Mouse (Mus musculus) telencephalon, adult 2 months (tissue): ENCODE data around the gene Slc12a7.
A peak's percentile ranks its signal among the peaks of the same experiment; 100 is the strongest.
"Not testable (repeated sequence)": the region's sequence is repeated elsewhere in the genome, so short reads cannot be mapped to it uniquely, and the experiment has no call there.

Experiments
- DNase-seq: peaks from one replicate; pipeline ENCODE4 v3.0.0-alpha.2; 2011; ENCODE audit warnings: low read depth, low spot score

Slc12a7 gene

GRCm38 (mm10) chr13:73732742-73733700, at the start of gene Slc12a7:
Gene Slc12a7, plus strand, starts transcription at chr13:73733094.
- DNase-seq = no peak

- peak; percentile 41 for DNase-seq
Observed at GRCm38 (mm10) chr13:73683682-73684081, 49.2 kb upstream of the Slc12a7 start.

GRCm38 (mm10) chr13:73684412-73684811, 48.5 kb upstream of the Slc12a7 start:
- DNase-seq = no peak

GRCm38 (mm10) chr13:73685502-73685901, 47.4 kb upstream of the Slc12a7 start:
- no peak for DNase-seq

- no peak for DNase-seq
Observed at GRCm38 (mm10) chr13:73687601-73688000, 45.3 kb upstream of the Slc12a7 start.

GRCm38 (mm10) chr13:73688934-73689333, 44.0 kb upstream of the Slc12a7 start:
- no peak for DNase-seq

GRCm38 (mm10) chr13:73692249-73692868, 40.5 kb upstream of the Slc12a7 start:
- DNase-seq = no peak

GRCm38 (mm10) chr13:73693333-73693732, 39.6 kb upstream of the Slc12a7 start:
- no peak for DNase-seq

- DNase-seq = no peak
Observed at GRCm38 (mm10) chr13:73694972-73695371, 37.9 kb upstream of the Slc12a7 start.

GRCm38 (mm10) chr13:73696529-73696928, 36.4 kb upstream of the Slc12a7 start:
- no peak for DNase-seq

GRCm38 (mm10) chr13:73699714-73700113, 33.2 kb upstream of the Slc12a7 start:
- DNase-seq = no peak

GRCm38 (mm10) chr13:73700554-73700953, 32.3 kb upstream of the Slc12a7 start:
- no peak for DNase-seq

GRCm38 (mm10) chr13:73701161-73701883, 31.6 kb upstream of the Slc12a7 start:
- no peak for DNase-seq

- no peak for DNase-seq
Observed at GRCm38 (mm10) chr13:73702776-73703175, 30.1 kb upstream of the Slc12a7 start.

GRCm38 (mm10) chr13:73703486-73703885, 29.4 kb upstream of the Slc12a7 start:
- DNase-seq = not testable (repeated sequence)

- no peak for DNase-seq
Observed at GRCm38 (mm10) chr13:73704694-73705325, 28.1 kb upstream of the Slc12a7 start, which contains the start of gene Slc6a19. Gene Slc6a19, minus strand, starts transcription at chr13:73704865.

- DNase-seq = no peak
Observed at GRCm38 (mm10) chr13:73709491-73709890, 23.4 kb upstream of the Slc12a7 start.

- no peak for DNase-seq
Observed at GRCm38 (mm10) chr13:73711221-73711620, 21.7 kb upstream of the Slc12a7 start.

GRCm38 (mm10) chr13:73711803-73712202, 21.1 kb upstream of the Slc12a7 start:
- no peak for DNase-seq

- DNase-seq = no peak
Observed at GRCm38 (mm10) chr13:73712228-73712627, 20.7 kb upstream of the Slc12a7 start.

- DNase-seq = no peak
Observed at GRCm38 (mm10) chr13:73713204-73713603, 19.7 kb upstream of the Slc12a7 start.
